Mouse (Mus musculus) G1E (cell line): ENCODE data around the gene Ak4. TPM values are rescaled to one million over a fixed set of nuclear protein-coding genes. Genes with fewer than 3 reads are reported as not detected.

Experiments used
- ATAC-seq: 2 replicates; pipeline ENCODE4 v1.8.0; 2016; ENCODE audit warnings: mild to moderate bottlenecking; ENCODE audit not compliant: insufficient number of reproducible peaks, poor library complexity, low FRiP score, severe bottlenecking; ENCODE audit errors: extremely low read depth
- DNase-seq: peaks from one replicate; pipeline ENCODE4 v3.0.0; 2012; ENCODE audit warnings: low spot score
- H3K27me3 ChIP-seq: 2 replicates; pipeline ENCODE4 v1.6.1; 2012; ENCODE audit warnings: mild to moderate bottlenecking, low read length, inconsistent platforms; ENCODE audit not compliant: insufficient read depth
- H3K36me3 ChIP-seq: replicated peaks from 2 replicates; pipeline ENCODE3; 2012; ENCODE audit warnings: mild to moderate bottlenecking, inconsistent platforms
- H3K4me1 ChIP-seq: 2 replicates; pipeline ENCODE4 v1.6.1; 2012; ENCODE audit warnings: low read depth, low read length, inconsistent platforms, mixed read lengths; ENCODE audit not compliant: insufficient read depth
- H3K4me3 ChIP-seq: 2 replicates; pipeline ENCODE4 v1.5.1; 2012; ENCODE audit warnings: low read depth, mild to moderate bottlenecking, inconsistent platforms, low read length, moderate library complexity, mixed read lengths
- H3K9me3 ChIP-seq: replicated peaks from 2 replicates; pipeline ENCODE4 v1.6.1; 2012; ENCODE audit warnings: inconsistent platforms
- CTCF ChIP-seq: IDR thresholded peaks from 2 replicates; pipeline ENCODE4 v1.5.1; 2012; ENCODE audit warnings: low read depth, low read length, inconsistent platforms, mixed read lengths
- GATA1 ChIP-seq: IDR thresholded peaks from 2 replicates; pipeline ENCODE4 v1.6.1; 2012; ENCODE audit warnings: borderline replicate concordance, low read length, inconsistent platforms, mixed read lengths
- GATA2 ChIP-seq: IDR thresholded peaks from 2 replicates; pipeline ENCODE4 v1.6.1; 2012; ENCODE audit warnings: low read depth, low read length, inconsistent platforms, borderline replicate concordance
- POLR2AphosphoS5 ChIP-seq: IDR thresholded peaks from 2 replicates; pipeline ENCODE4 v1.6.1; 2012; ENCODE audit warnings: low read depth, low read length, inconsistent platforms; ENCODE audit not compliant: insufficient replicate concordance
- TAL1 ChIP-seq: conservative IDR thresholded peaks from 2 replicates; pipeline ENCODE4 v1.6.1; 2012; ENCODE audit warnings: low read depth, low read length, inconsistent platforms, mixed read lengths
- polyA plus RNA-seq: library from polyadenylated mRNA; stranded (reverse); fragments of >175 nt; gene quantifications from 2 replicates; pipeline ENCODE4 v1.2.3, GENCODE M21; 2012
- total RNA-seq, 2 experiments: library from RNA; stranded (forward) in 1 of 2; stranded (reverse) in 1 of 2; fragments of 200-1000 nt in 1 of 2; fragments of >200 nt in 1 of 2; fragmentation: Nextera tagmentation in 1 of 2; gene quantifications; 2 replicates each; pipeline ENCODE4 v1.2.3; 2014 to 2017

Gene Ak4
- total and polyA plus RNA-seq, 3 experiments = not detected

- TF ChIP-seq CTCF = no peak
- TF ChIP-seq GATA1 = no peak
- TF ChIP-seq TAL1 = no peak
- no peak for TF ChIP-seq POLR2AphosphoS5
- DNase-seq (no peak), ATAC-seq (no peak)
- no peak overlapping the region for H3K4me3 ChIP-seq
- H3K4me1 ChIP-seq = no peaks in the 10 kb centered on the region
- H3K9me3 ChIP-seq = no peaks in the 10 kb centered on the region
- no peaks in the 10 kb centered on the region; the same call in 1 of the 2 replicates for H3K27me3 ChIP-seq
- no peaks in the 10 kb centered on the region for H3K36me3 ChIP-seq
Measured at GRCm38 (mm10) chr4:101511768-101512521, 92.9 kb downstream of the Ak4 start.

- no peak for TF ChIP-seq GATA2
- no peak for TF ChIP-seq GATA1
- TF ChIP-seq POLR2AphosphoS5 = no peak
- no peak for TF ChIP-seq TAL1
- no peak for TF ChIP-seq CTCF
- Histone ChIP-seq H3K9me3 (no peaks in the 10 kb centered on the region), H3K4me1 (no peaks in the 10 kb centered on the region), H3K27me3 (no peaks in the 10 kb centered on the region; the same call in 1 of the 2 replicates), H3K36me3 (no peaks in the 10 kb centered on the region), H3K4me3 (no peak overlapping the region)
- no peak for ATAC-seq
- DNase-seq = no peak
Measured at GRCm38 (mm10) chr4:101513251-101513650, 94.2 kb downstream of the Ak4 start.

- no peak for DNase-seq
- TF ChIP-seq GATA1 (no peak), GATA2 (no peak), TAL1 (no peak), CTCF (no peak), POLR2AphosphoS5 (no peak)
- no peak overlapping the region for H3K4me3 ChIP-seq
Measured at GRCm38 (mm10) chr4:101515853-101516252, 96.8 kb downstream of the Ak4 start.

More at GRCm38 (mm10) chr4:101515853-101516252, 96.8 kb downstream of the Ak4 start:
- no peaks in the 10 kb centered on the region for H3K27me3 ChIP-seq
- no peaks in the 10 kb centered on the region for H3K36me3 ChIP-seq
- no peaks in the 10 kb centered on the region for H3K9me3 ChIP-seq
- no peaks in the 10 kb centered on the region for H3K4me1 ChIP-seq
- no peak for ATAC-seq

Other genes starting within 250 kb of the Ak4 start
- 102 and 129 TPM in 2 replicates for gene Jak1, start 154.0 kb upstream of the Ak4 start, total RNA-seq (2014; fragmentation: Nextera tagmentation)
- gene Jak1, start 154.0 kb upstream of the Ak4 start, total RNA-seq (2017) = 71.6 and 89.5 TPM in 2 replicates
- gene Jak1, start 154.0 kb upstream of the Ak4 start, polyA plus RNA-seq = 253 and 263 TPM in 2 replicates
- gene Dnajc6, start 77.4 kb downstream of the Ak4 start, total RNA-seq (2014; fragmentation: Nextera tagmentation) = not detected in 2 replicates
- gene Dnajc6, start 77.4 kb downstream of the Ak4 start, total RNA-seq (2017) = 0.05 and 0.06 TPM in 2 replicates
- not detected in 2 replicates for gene Dnajc6, start 77.4 kb downstream of the Ak4 start, polyA plus RNA-seq
- 36.8 and 44.3 TPM in 2 replicates for gene Leprot, start 228.4 kb downstream of the Ak4 start, total RNA-seq (2014; fragmentation: Nextera tagmentation)
- gene Leprot, start 228.4 kb downstream of the Ak4 start, total RNA-seq (2017) = 121 and 129 TPM in 2 replicates
- 6.1 and 10.4 TPM in 2 replicates for gene Leprot, start 228.4 kb downstream of the Ak4 start, polyA plus RNA-seq